Mouse (Mus musculus): ENCODE results near the gene Osbpl7. TPM values are rescaled to one million over a fixed set of nuclear protein-coding genes. Genes with fewer than 3 reads are reported as not detected.
A peak's percentile ranks its signal among the peaks of the same experiment; 100 is the strongest.

Gene Osbpl7
- total and polyA plus RNA-seq, 2 experiments, result 1.7 to 2.2 TPM

GRCm38 (mm10) chr11:97050944-97051586, 637 bp downstream of the Osbpl7 start:
- 2% methylated on average over 13 of the region's 13 CpGs for WGBS
- Histone ChIP-seq H3K4me1 (ENCODE audit: control insufficient read depth, insufficient read depth, low read length) (peaks cover 8% of the 10 kb centered on the region), H3K27ac (replicated peaks; ENCODE audit: insufficient read depth, low read depth, low read length) (no peak overlapping the region), H3K4me3 (ENCODE audit: insufficient read depth, low read depth, low read length) (peak overlapping the region; percentile 62), H3K36me3 (ENCODE audit: control insufficient read depth, insufficient read depth, low read length) (no peaks in the 10 kb centered on the region), H3K9ac (ENCODE audit: low read depth, low read length) (peak overlapping the region; percentile 62), H3K79me2 (ENCODE audit: control insufficient read depth, insufficient read depth, low read length) (no peaks in the 10 kb centered on the region), H3K27me3 (ENCODE audit: control insufficient read depth, insufficient read depth, low read length) (no peaks in the 10 kb centered on the region)
- TF ChIP-seq CTCF (IDR thresholded peaks at IDR 0.05; ENCODE audit: low read depth, low read length), result no peak
- no peak for TF ChIP-seq POLR2A (IDR thresholded peaks at IDR 0.05; ENCODE audit: extremely low read depth, insufficient read depth, low read length)
- DNase-seq (ENCODE audit: extremely low read depth, low read depth, low spot score), result peak; percentile 45

DNA sequence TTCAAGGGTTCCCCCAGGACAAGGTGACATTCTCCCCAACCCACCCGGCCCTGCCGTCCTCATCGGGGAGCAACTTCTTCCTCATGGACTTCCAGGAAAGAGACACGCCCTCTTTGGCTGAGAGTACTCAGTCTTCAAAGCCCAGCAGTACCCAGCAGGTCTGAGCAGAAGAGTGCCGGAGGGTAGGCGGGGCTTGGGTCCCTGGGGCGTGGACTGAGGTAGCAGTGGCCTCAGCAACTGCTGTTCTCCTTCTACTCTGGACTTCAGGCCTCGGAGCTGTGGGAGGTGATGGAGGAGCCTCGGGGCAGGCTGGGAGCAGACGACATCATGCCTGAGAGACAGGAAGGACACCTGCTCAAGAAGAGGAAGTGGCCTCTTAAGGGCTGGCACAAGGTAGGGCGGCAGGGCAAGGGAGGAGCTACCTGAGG, 1.8 kb downstream of the Osbpl7 start:
- Histone ChIP-seq H3K4me1 (ENCODE audit: control insufficient read depth, insufficient read depth, low read length) (peaks cover 8% of the 10 kb centered on the region), H3K27me3 (ENCODE audit: control insufficient read depth, insufficient read depth, low read length) (no peaks in the 10 kb centered on the region), H3K36me3 (ENCODE audit: control insufficient read depth, insufficient read depth, low read length) (no peaks in the 10 kb centered on the region), H3K4me3 (ENCODE audit: insufficient read depth, low read depth, low read length) (no peak overlapping the region), H3K79me2 (ENCODE audit: control insufficient read depth, insufficient read depth, low read length) (no peaks in the 10 kb centered on the region), H3K27ac (replicated peaks; ENCODE audit: insufficient read depth, low read depth, low read length) (no peak overlapping the region), H3K9ac (ENCODE audit: low read depth, low read length) (no peak overlapping the region)
- no peak for TF ChIP-seq POLR2A (IDR thresholded peaks at IDR 0.05; ENCODE audit: extremely low read depth, insufficient read depth, low read length)
- no peak for TF ChIP-seq CTCF (IDR thresholded peaks at IDR 0.05; ENCODE audit: low read depth, low read length)
- DNase-seq (ENCODE audit: extremely low read depth, low read depth, low spot score), result no peak
- WGBS, result 49% methylated on average over 11 of the region's 11 CpGs

DNA sequence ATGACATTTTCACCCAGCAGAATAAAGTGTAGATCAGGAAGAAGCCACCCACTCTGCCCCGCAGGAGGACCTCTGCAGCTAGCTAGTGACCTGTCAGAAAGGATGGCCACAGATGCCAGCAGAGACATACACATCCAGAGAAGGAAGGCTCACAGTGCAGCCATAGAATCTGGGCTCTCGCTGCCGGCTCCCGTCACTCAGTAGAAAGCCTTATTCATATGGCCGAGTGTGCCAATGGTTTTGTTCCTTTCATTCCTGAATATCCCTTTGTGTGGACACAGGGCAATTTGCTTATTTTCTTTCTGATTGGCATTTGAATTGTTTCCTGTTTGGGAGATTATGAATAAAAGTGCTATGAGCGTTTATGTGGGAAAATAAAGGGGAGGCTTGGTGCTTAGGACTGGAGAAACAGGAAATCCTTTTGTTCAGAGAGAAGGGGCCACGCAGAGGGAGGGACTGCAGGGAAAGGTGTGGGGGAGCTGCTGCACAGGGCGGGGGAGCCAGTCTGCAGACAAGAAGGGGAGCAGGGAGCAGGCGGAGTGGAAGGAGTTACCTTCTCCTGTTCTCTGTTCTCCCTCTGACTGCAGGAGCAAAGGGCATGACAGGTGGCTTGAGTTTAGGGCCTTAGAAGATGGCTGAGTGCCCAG, 13.0 kb downstream of the Osbpl7 start:
- H3K27ac ChIP-seq (replicated peaks; ENCODE audit: insufficient read depth, low read depth, low read length), result no peak overlapping the region
- no peaks in the 10 kb centered on the region for H3K27me3 ChIP-seq (ENCODE audit: control insufficient read depth, insufficient read depth, low read length)
- DNase-seq (ENCODE audit: extremely low read depth, low read depth, low spot score), result no peak
- WGBS, result 80% methylated on average over 9 of the region's 9 CpGs
- H3K4me3 ChIP-seq (ENCODE audit: insufficient read depth, low read depth, low read length), result no peak overlapping the region
- H3K9ac ChIP-seq (ENCODE audit: low read depth, low read length), result no peak overlapping the region
- no peaks in the 10 kb centered on the region for H3K36me3 ChIP-seq (ENCODE audit: control insufficient read depth, insufficient read depth, low read length)
- no peak for TF ChIP-seq POLR2A (IDR thresholded peaks at IDR 0.05; ENCODE audit: extremely low read depth, insufficient read depth, low read length)
- TF ChIP-seq CTCF (IDR thresholded peaks at IDR 0.05; ENCODE audit: low read depth, low read length), result no peak
- no peaks in the 10 kb centered on the region for H3K4me1 ChIP-seq (ENCODE audit: control insufficient read depth, insufficient read depth, low read length)
- H3K79me2 ChIP-seq (ENCODE audit: control insufficient read depth, insufficient read depth, low read length), result no peaks in the 10 kb centered on the region

- Histone ChIP-seq H3K4me3 (ENCODE audit: insufficient read depth, low read depth, low read length) (no peak overlapping the region), H3K27me3 (ENCODE audit: control insufficient read depth, insufficient read depth, low read length) (no peaks in the 10 kb centered on the region), H3K4me1 (ENCODE audit: control insufficient read depth, insufficient read depth, low read length) (no peaks in the 10 kb centered on the region), H3K79me2 (ENCODE audit: control insufficient read depth, insufficient read depth, low read length) (no peaks in the 10 kb centered on the region), H3K27ac (replicated peaks; ENCODE audit: insufficient read depth, low read depth, low read length) (no peak overlapping the region), H3K36me3 (ENCODE audit: control insufficient read depth, insufficient read depth, low read length) (no peaks in the 10 kb centered on the region), H3K9ac (ENCODE audit: low read depth, low read length) (no peak overlapping the region)
- DNase-seq (ENCODE audit: extremely low read depth, low read depth, low spot score), result no peak
- WGBS, result 93% methylated on average over 3 of the region's 3 CpGs
- TF ChIP-seq CTCF (IDR thresholded peaks at IDR 0.05; ENCODE audit: low read depth, low read length), result no peak
- TF ChIP-seq POLR2A (IDR thresholded peaks at IDR 0.05; ENCODE audit: extremely low read depth, insufficient read depth, low read length), result no peak
Measured at GRCm38 (mm10) chr11:97063921-97064295, 13.5 kb downstream of the Osbpl7 start.

- Histone ChIP-seq H3K4me1 (ENCODE audit: control insufficient read depth, insufficient read depth, low read length) (no peaks in the 10 kb centered on the region), H3K9ac (ENCODE audit: low read depth, low read length) (no peak overlapping the region), H3K27ac (replicated peaks; ENCODE audit: insufficient read depth, low read depth, low read length) (no peak overlapping the region), H3K27me3 (ENCODE audit: control insufficient read depth, insufficient read depth, low read length) (no peaks in the 10 kb centered on the region), H3K4me3 (ENCODE audit: insufficient read depth, low read depth, low read length) (no peak overlapping the region), H3K36me3 (ENCODE audit: control insufficient read depth, insufficient read depth, low read length) (no peaks in the 10 kb centered on the region), H3K79me2 (ENCODE audit: control insufficient read depth, insufficient read depth, low read length) (no peaks in the 10 kb centered on the region)
- 93% methylated on average over 12 of the region's 12 CpGs for WGBS
- DNase-seq (ENCODE audit: extremely low read depth, low read depth, low spot score), result no peak
- TF ChIP-seq POLR2A (IDR thresholded peaks at IDR 0.05; ENCODE audit: extremely low read depth, insufficient read depth, low read length) (no peak), CTCF (IDR thresholded peaks at IDR 0.05; ENCODE audit: low read depth, low read length) (no peak)
Measured at GRCm38 (mm10) chr11:97065538-97066295, 15.3 kb downstream of the Osbpl7 start.
